Mouse (Mus musculus): ENCODE measurements around the gene Raver2. TPM values are rescaled to one million over a fixed set of nuclear protein-coding genes. Genes with fewer than 3 reads are reported as not detected.

Raver2 gene
- polyA plus RNA-seq, 1 experiment from 2014 or later = 10.4 TPM

DNA sequence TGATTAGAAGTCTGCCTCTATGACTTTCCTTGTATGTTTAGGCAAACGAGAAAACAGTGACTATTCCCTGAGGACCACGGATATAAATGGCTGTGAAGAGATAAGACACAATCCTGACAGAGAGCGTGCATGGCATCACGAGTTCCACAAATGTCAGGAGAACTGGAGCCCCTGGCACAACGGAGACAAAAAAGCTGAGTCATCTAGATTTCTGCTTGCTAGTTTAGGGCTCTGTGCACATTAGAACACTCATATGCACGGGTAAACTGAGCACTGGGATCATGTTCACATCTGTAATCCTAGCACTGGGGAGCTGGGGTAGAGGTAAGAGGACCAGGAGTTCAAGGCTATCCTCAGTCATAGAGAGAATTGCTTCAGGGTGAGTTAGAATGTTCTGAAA is 111.1 kb downstream of the Raver2 start:
- WGBS = 78% methylated on average over 6 of the region's 6 CpGs
- H3K4me2 ChIP-seq = no peak overlapping the region
- no peaks in the 10 kb centered on the region for H3K4me1 ChIP-seq
- no peak for ATAC-seq (ENCODE audit: insufficient number of reproducible peaks, low FRiP score, low TSS enrichment, low read depth)
- H3K9me3 ChIP-seq = no peaks in the 10 kb centered on the region
- no peak overlapping the region for H3K27ac ChIP-seq
- no peak overlapping the region for H3K9ac ChIP-seq
- H3K27me3 ChIP-seq = no peaks in the 10 kb centered on the region
- no peak overlapping the region for H3K4me3 ChIP-seq
- peaks cover 69% of the 10 kb centered on the region for H3K36me3 ChIP-seq

DNA sequence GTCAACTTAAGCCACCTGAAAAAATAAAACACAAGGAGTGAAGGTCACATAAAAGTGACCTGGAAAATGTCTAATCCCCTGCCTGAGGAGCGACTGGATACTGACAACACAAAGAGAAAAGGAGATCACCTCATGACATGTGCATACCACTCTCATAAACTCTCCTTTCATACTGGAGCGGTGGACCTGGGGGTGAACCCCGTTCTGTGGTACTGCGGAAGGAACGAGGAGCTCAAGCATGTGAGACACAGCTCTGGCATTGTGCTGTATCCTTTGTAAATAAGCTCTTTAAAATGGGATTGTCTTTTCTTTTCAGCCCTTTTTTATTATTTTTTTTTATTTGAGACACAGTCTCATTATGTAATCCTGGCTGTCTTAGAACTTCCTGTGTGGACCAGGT is 111.9 kb downstream of the Raver2 start:
- peaks cover 63% of the 10 kb centered on the region for H3K36me3 ChIP-seq
- H3K4me3 ChIP-seq = no peak overlapping the region
- H3K9me3 ChIP-seq = no peaks in the 10 kb centered on the region
- no peak overlapping the region for H3K4me2 ChIP-seq
- H3K27ac ChIP-seq = no peak overlapping the region
- no peaks in the 10 kb centered on the region for H3K4me1 ChIP-seq
- 67% methylated on average over 5 of the region's 5 CpGs for WGBS
- H3K9ac ChIP-seq = no peak overlapping the region
- no peaks in the 10 kb centered on the region for H3K27me3 ChIP-seq
- no peak for ATAC-seq (ENCODE audit: insufficient number of reproducible peaks, low FRiP score, low TSS enrichment, low read depth)

DNA sequence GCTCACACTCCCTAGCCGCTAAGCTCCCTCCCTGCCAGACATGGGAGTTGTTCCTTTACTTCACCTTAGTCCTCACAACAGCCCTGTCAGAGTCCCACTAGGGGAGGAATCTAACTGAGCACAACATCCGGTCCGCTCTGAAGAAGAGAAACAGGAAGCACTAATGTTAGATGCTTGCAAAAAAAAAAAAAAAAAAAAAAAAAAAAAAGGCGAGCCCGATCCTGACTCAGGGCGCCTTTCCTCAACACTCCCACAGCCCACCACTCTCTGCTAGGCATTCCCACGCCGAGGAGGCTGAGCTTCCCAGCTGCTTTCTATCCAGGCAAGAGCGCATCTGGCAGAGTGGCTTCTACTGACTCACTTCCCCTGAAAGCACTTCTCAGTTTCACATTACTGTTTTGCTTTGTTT is 113.8 kb downstream of the Raver2 start:
- Histone ChIP-seq H3K9me3 (no peaks in the 10 kb centered on the region), H3K4me3 (no peak overlapping the region), H3K36me3 (peaks cover 51% of the 10 kb centered on the region), H3K9ac (no peak overlapping the region), H3K4me1 (no peaks in the 10 kb centered on the region), H3K27ac (no peak overlapping the region), H3K27me3 (no peaks in the 10 kb centered on the region), H3K4me2 (no peak overlapping the region)
- no peak for ATAC-seq (ENCODE audit: insufficient number of reproducible peaks, low FRiP score, low TSS enrichment, low read depth)
- 61% methylated on average over 9 of the region's 9 CpGs for WGBS

DNA sequence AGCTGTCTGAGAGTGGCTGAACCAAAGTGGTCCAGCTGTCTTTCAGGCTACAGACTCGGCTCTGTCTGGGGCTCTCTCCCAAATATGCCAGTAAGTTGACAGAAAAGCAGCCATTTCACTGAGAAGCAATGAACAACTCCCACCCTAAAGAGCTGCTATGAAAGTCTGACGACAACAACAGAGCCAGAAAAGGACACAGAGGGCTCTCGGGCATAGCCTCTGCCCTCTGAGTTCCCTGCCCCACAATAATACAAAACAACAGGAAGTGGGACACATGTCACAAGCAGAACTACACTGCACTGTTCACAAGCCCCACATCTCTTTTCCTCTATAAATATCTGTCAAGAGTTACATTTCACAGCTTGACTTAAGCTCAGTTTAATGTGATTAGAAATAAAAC is 116.4 kb downstream of the Raver2 start:
- WGBS = 63% methylated on average over 3 of the region's 3 CpGs
- no peak overlapping the region for H3K4me3 ChIP-seq

DNA sequence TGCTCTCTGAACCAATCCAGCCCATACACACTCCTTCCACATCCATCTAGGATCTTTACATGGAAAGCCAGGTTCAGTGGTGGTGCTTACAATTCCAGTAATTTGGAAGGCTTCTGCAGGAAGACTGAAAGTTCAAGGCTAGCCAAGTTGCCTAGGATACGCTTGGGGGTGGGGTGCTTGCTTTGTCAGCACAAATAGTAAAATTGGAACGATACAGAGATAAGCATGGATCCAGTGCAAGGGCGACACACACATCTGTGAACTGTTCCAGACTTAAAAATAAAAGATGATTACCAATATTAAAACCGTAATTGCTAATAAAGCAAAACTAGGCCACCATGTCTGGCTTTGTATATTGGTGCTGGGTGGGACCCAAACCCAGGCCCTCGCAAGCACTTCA is 117.8 kb downstream of the Raver2 start:
- no peak for ATAC-seq (ENCODE audit: insufficient number of reproducible peaks, low FRiP score, low TSS enrichment, low read depth)
- Histone ChIP-seq H3K9me3 (no peaks in the 10 kb centered on the region), H3K4me2 (no peak overlapping the region), H3K4me1 (no peaks in the 10 kb centered on the region), H3K27ac (no peak overlapping the region), H3K36me3 (peaks cover 51% of the 10 kb centered on the region), H3K4me3 (no peak overlapping the region), H3K9ac (no peak overlapping the region), H3K27me3 (no peaks in the 10 kb centered on the region)
- WGBS = 79% methylated on average over 5 of the region's 5 CpGs

More for the DNA sequence above, 116.4 kb downstream of the Raver2 start:
- H3K4me2 ChIP-seq = no peak overlapping the region
- H3K4me1 ChIP-seq = no peaks in the 10 kb centered on the region
- no peaks in the 10 kb centered on the region for H3K27me3 ChIP-seq
- ATAC-seq (ENCODE audit: insufficient number of reproducible peaks, low FRiP score, low TSS enrichment, low read depth) = no peak
- no peak overlapping the region for H3K27ac ChIP-seq
- peaks cover 50% of the 10 kb centered on the region for H3K36me3 ChIP-seq
- H3K9ac ChIP-seq = no peak overlapping the region
- H3K9me3 ChIP-seq = no peaks in the 10 kb centered on the region

DNA sequence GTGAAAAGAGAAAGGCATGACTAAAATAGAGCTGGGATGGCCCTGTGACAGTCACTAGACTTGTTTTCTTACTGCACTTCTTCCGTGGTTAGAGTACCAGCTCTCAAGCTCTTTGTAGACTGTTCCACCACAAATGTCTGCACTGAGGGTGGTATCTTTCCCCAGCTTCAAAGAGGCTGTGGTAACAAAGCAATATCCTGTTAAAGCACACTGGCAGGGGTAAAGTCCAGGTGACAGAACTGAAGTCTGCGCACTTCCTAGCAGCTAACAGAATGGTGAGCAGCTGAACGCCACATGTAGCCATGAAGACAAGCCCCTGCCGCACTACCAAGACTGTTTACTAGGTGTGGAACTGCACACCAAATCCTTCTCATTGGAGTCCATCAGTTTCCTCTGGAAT is 118.6 kb downstream of the Raver2 start:
- no peaks in the 10 kb centered on the region for H3K4me1 ChIP-seq
- H3K4me2 ChIP-seq = no peak overlapping the region
- 64% methylated on average over 4 of the region's 4 CpGs for WGBS
- H3K27ac ChIP-seq = no peak overlapping the region
- H3K36me3 ChIP-seq = peaks cover 47% of the 10 kb centered on the region
- ATAC-seq (ENCODE audit: insufficient number of reproducible peaks, low FRiP score, low TSS enrichment, low read depth) = no peak
- H3K9me3 ChIP-seq = no peaks in the 10 kb centered on the region
- no peak overlapping the region for H3K4me3 ChIP-seq
- H3K27me3 ChIP-seq = no peaks in the 10 kb centered on the region
- no peak overlapping the region for H3K9ac ChIP-seq

DNA sequence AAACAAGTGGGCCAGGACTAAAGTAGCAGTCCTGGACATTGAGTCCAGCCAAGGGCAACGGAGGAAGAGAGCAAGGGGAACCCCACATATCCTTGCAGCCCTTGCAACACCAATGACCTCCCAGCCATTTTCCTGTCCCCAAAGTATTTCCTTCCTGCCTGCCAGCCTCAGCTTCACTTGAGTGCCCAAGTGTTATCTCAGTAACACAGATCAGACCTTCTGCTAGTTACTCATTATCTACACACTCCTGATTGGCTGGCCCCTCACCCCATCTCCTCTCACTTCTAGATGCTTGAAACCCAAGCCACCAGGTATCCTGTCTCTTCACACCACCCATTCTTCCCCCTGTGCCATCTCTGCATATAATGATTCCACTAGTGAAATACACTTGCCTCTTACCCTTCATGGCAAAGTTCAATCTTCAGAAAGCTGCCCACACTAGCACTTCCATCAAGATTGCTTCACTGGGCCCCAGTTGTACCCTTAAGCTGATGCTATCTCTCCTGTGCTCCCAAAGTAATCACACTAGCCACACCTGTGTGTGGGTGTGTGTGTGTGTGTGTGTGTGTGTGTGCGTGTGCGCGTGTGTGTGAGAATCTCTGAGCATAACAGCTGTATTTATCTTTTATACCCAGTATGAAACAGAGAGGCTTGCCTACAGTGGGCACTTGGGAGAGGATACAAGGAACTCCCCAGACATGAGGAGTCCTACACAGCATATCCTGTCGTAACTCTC is 123.6 kb downstream of the Raver2 start:
- no peak overlapping the region for H3K9ac ChIP-seq
- no peak for ATAC-seq (ENCODE audit: insufficient number of reproducible peaks, low FRiP score, low TSS enrichment, low read depth)
- H3K4me3 ChIP-seq = no peak overlapping the region
- H3K36me3 ChIP-seq = peaks cover 27% of the 10 kb centered on the region
- WGBS = 93% methylated on average over 5 of the region's 5 CpGs
- peaks cover under 1% of the 10 kb centered on the region for H3K4me1 ChIP-seq
- no peaks in the 10 kb centered on the region for H3K9me3 ChIP-seq
- no peaks in the 10 kb centered on the region for H3K27me3 ChIP-seq
- H3K4me2 ChIP-seq = no peak overlapping the region
- H3K27ac ChIP-seq = no peak overlapping the region

DNA sequence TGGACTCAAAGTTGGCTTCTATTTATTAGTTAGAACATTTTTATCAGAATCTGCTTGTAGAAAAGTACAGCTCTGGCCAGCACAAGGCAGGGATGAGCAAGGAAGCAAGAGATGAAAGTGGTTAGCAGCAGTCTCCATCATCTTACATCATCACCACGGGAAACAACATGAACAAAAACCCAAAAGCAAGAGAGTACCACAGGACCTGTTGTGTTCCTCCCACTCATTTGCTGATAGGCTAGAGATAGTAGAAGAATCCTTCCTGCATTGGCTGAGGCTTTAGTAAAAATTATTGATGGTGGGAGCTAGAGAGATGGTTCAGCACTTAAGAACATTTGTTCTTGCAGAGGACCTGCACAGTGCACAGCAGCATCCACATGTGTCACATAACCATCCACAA is 125.4 kb downstream of the Raver2 start:
- ATAC-seq (ENCODE audit: insufficient number of reproducible peaks, low FRiP score, low TSS enrichment, low read depth) = no peak
- H3K4me1 ChIP-seq = peaks cover 12% of the 10 kb centered on the region
- WGBS = 80% methylated on average over 1 of the region's 1 CpGs
- H3K9me3 ChIP-seq = no peaks in the 10 kb centered on the region
- no peak overlapping the region for H3K9ac ChIP-seq
- no peak overlapping the region for H3K4me3 ChIP-seq
- no peaks in the 10 kb centered on the region for H3K27me3 ChIP-seq
- peaks cover 17% of the 10 kb centered on the region; the same call in 1 of the 2 replicates for H3K36me3 ChIP-seq
- H3K4me2 ChIP-seq = no peak overlapping the region
- no peak overlapping the region for H3K27ac ChIP-seq

DNA sequence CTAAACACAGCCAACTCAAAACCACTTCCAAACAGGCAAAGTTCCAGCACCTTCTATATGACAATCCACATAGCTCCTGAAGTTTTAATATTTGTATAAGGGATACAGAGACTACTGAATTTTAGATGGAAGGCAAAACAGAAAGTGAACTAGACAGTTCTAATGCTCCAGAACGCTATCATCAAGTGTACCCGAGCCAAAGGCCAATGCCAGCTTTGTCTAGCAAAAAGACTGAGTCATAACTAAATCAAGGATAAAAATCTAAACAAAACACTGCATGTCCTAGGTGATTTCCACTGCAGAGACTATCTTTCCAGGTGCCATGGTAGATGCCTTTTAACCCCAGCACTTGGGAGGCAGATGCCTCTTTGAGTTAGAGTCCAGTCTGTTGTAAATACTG is 127.6 kb downstream of the Raver2 start:
- Histone ChIP-seq H3K9me3 (no peaks in the 10 kb centered on the region), H3K4me1 (peaks cover 12% of the 10 kb centered on the region), H3K4me2 (no peak overlapping the region), H3K9ac (no peak overlapping the region), H3K27me3 (no peaks in the 10 kb centered on the region), H3K27ac (no peak overlapping the region), H3K4me3 (no peak overlapping the region), H3K36me3 (0 out of 2 replicates have a peak, but pooled peaks cover 5% of the 10 kb centered on the region)
- ATAC-seq (ENCODE audit: insufficient number of reproducible peaks, low FRiP score, low TSS enrichment, low read depth) = no peak
- WGBS = 88% methylated on average over 2 of the region's 2 CpGs

DNA sequence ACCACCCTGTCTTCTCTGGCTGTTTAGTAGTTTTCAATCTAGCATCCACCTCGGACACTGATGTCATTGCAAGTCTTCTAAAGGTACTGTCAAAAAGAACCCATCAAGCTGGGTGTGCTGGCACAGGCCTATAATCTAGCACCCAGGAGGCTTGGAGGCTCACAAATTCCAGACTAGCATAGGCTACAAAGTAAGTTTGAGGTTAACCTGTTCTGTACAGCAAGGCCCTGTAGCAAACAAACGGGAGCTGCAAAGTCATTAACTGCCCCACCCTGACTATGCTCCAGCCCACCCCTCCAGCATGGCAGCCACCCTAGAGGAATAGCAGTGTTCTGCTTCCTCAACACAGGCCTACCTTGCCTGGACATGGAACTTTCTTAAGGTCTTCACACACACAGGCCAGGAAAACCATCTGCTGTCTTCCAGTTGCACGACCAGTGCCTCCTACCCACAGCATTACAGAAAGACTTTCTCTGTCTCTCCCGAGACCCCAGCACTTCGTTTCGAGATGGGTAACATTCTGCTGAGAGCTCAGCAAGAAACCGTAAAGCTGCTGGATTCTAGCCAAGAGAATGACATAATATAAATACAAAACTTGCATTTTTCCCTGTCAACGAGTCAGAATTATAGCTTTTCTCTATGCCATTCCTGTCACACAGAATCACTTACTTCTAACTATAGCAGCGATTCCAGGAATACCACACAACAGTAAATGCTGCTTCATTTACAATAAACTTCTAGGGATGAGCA is 128.8 kb downstream of the Raver2 start:
- no peak overlapping the region for H3K27ac ChIP-seq
- H3K4me1 ChIP-seq = peaks cover 12% of the 10 kb centered on the region
- H3K4me2 ChIP-seq = no peak overlapping the region
- H3K9me3 ChIP-seq = no peaks in the 10 kb centered on the region
- ATAC-seq (ENCODE audit: insufficient number of reproducible peaks, low FRiP score, low TSS enrichment, low read depth) = no peak
- 34% methylated on average over 9 of the region's 9 CpGs for WGBS
- H3K4me3 ChIP-seq = no peak overlapping the region
- H3K36me3 ChIP-seq = no peaks in the 10 kb centered on the region
- H3K27me3 ChIP-seq = no peaks in the 10 kb centered on the region
- H3K9ac ChIP-seq = no peak overlapping the region

DNA sequence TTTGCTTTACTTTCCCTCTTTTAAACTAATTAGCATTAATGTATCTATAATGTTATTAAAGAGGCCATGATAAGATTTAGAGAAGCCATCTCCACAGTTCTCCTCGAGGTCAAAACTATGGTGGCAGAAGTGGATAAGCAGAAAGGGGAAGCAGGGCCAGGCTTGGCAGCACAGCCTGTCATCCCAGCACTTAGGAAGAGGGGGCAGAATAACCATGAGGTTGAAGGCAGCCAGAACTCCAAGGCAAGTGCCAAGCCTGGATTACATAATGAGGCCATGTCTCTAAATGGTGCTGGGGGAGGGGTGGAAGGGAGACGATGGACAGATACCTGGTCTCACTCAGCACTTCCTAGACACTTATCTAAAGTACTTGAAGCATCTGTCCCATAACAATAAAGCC is 129.6 kb downstream of the Raver2 start:
- Histone ChIP-seq H3K9ac (no peak overlapping the region), H3K36me3 (no peaks in the 10 kb centered on the region), H3K4me3 (no peak overlapping the region), H3K27ac (no peak overlapping the region), H3K9me3 (no peaks in the 10 kb centered on the region), H3K4me1 (peaks cover 12% of the 10 kb centered on the region), H3K27me3 (no peaks in the 10 kb centered on the region), H3K4me2 (no peak overlapping the region)
- WGBS = 47% methylated on average over 2 of the region's 2 CpGs
- ATAC-seq (ENCODE audit: insufficient number of reproducible peaks, low FRiP score, low TSS enrichment, low read depth) = no peak

DNA sequence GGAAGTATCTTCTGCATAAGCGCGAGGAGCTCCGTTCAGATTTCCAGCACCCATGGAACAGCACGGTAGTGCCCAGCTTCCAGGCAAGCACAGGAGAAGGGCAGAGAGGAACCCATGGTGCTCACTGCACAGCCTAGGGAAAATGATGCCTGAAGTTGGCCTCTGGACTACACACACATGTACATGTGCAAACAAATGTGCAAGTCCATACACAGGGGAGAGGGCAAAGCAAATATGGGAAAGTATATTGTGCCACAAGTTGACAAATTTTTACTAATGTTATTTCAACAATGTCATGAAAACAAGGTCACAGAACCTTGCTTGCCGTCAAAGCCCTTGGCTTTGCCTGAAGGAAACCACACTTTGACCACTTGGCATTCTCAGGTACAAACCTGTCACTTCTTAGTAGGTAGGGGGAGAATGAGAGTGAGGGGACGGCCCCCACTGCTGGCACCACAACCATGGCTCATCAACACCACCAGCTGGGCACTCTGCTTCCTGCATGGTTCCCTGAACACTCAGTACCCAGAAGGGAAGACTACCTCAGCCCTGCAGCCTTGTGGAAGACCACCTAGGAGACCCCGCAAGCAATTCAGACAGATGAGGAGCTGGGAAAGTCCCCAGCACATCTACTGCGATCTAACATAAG is 130.8 kb downstream of the Raver2 start:
- Histone ChIP-seq H3K9me3 (no peaks in the 10 kb centered on the region), H3K4me2 (no peak overlapping the region), H3K4me1 (peaks cover 12% of the 10 kb centered on the region), H3K36me3 (no peaks in the 10 kb centered on the region), H3K4me3 (no peak overlapping the region), H3K27me3 (no peaks in the 10 kb centered on the region), H3K9ac (no peak overlapping the region), H3K27ac (no peak overlapping the region)
- ATAC-seq (ENCODE audit: insufficient number of reproducible peaks, low FRiP score, low TSS enrichment, low read depth) = no peak
- 90% methylated on average over 8 of the region's 8 CpGs for WGBS
